ENCODE assay signal across 20 mouse cellular contexts in the genomic region with DNA sequence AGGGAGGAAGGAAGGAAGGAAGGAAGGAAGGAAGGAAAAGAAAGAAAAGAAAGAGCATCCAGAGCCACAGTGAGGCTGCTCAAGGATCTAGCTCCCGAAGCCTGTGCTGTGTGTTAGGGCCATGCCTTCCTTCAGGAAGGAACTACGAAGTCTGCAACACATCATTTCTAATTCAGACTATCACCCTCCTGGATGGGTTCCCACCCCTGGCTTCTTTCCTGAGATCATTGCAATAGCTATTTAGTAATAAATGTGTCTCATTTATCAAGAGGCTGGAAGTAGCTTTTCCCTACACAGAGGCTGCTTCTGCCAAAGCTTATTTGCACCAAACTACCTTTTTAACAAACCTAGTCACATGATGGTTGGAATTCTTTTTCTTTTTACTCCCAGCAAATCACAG.
A peak's percentile ranks its signal among the peaks of the same experiment; 100 is the strongest.
DNase-seq lines count a peak whose midpoint lies in the region; ATAC-seq lines count a peak whose summit lies in the region.
"Had no signal": no experiment of that assay in that cellular context is flagged by ENCODE, and none has a peak within 500 bp of the region (broad histone marks: within the 10 kb centered on the region; RNA-seq: fewer than 3 reads in every experiment).

No protein-coding gene starts in this region.

- H3K9me3 ChIP-seq in hindbrain, embryonic 15.5 days, result no peaks in the 10 kb centered on the region
- no peaks in the 10 kb centered on the region for H3K9me3 ChIP-seq in hindbrain, embryonic 12.5 days (replicated peaks)
- H3K9me3 ChIP-seq in midbrain, embryonic 11.5 days (ENCODE audit: control insufficient read depth, low read length), result no peaks in the 10 kb centered on the region
- no peaks in the 10 kb centered on the region for H3K9me3 ChIP-seq in midbrain, embryonic 15.5 days
- H3K9me3 ChIP-seq: embryonic facial prominence, embryonic 13.5 days; heart, embryonic 12.5 days; limb, embryonic 13.5 days had no signal

- H3K27ac ChIP-seq in hindbrain, embryonic 15.5 days (replicated peaks), result no peak overlapping the region
- no peak overlapping the region for H3K27ac ChIP-seq in hindbrain, embryonic 12.5 days
- no peak overlapping the region for H3K27ac ChIP-seq in midbrain, embryonic 11.5 days (ENCODE audit: low read depth, low read length)
- no peak overlapping the region; the same call in 1 of the 2 replicates for H3K27ac ChIP-seq in midbrain, embryonic 15.5 days
- H3K27ac ChIP-seq: embryonic facial prominence, embryonic 13.5 days; layer of hippocampus, adult 2 months; left cerebral cortex, adult 2 months; limb, embryonic 13.5 days had no signal

- peak; percentile 7; the same call in 1 of the 2 replicates for ATAC-seq in hindbrain, embryonic 15.5 days (ENCODE audit: low FRiP score, low read depth)
- ATAC-seq in hindbrain, embryonic 12.5 days (ENCODE audit: low FRiP score), result no peak
- ATAC-seq in midbrain, embryonic 11.5 days (ENCODE audit: low FRiP score), result no peak
- ATAC-seq in midbrain, embryonic 15.5 days (replicated peaks), result no peak
- ATAC-seq in megakaryocyte, adult 5-6 weeks (ENCODE audit: poor library complexity, severe bottlenecking), result no peak
- ATAC-seq: hindbrain, embryonic 16.5 days had no signal

- DNase-seq in adrenal gland, postnatal 10 days, result peak; percentile 65
- DNase-seq in adrenal gland, postnatal 25 days, result no peak
- peak; percentile 8 for DNase-seq in midbrain, embryonic 11.5 days (ENCODE audit: low spot score, missing footprints)
- peak; percentile 4 for DNase-seq in NIH3T3 (ENCODE audit: low read depth)
- DNase-seq: cerebellum, adult 11-12 months; gastrocnemius, postnatal 36 days; kidney, adult 2 months; right cerebral cortex, postnatal 4 days; thymus, postnatal 4 days had no signal

- H3K27me3 ChIP-seq in hindbrain, embryonic 15.5 days, result no peaks in the 10 kb centered on the region
- no peaks in the 10 kb centered on the region for H3K27me3 ChIP-seq in hindbrain, embryonic 12.5 days
- H3K27me3 ChIP-seq in midbrain, embryonic 11.5 days (ENCODE audit: control insufficient read depth, insufficient read depth, low read length), result no peaks in the 10 kb centered on the region
- no peaks in the 10 kb centered on the region for H3K27me3 ChIP-seq in midbrain, embryonic 15.5 days (replicated peaks)
- H3K27me3 ChIP-seq: CH12.LX; embryonic facial prominence, embryonic 13.5 days; heart, embryonic 12.5 days; limb, embryonic 13.5 days had no signal

- H3K4me3 ChIP-seq in hindbrain, embryonic 15.5 days, result no peak overlapping the region
- no peak overlapping the region for H3K4me3 ChIP-seq in hindbrain, embryonic 12.5 days
- H3K4me3 ChIP-seq in midbrain, embryonic 11.5 days (ENCODE audit: low read depth, low read length), result no peak overlapping the region
- H3K4me3 ChIP-seq in midbrain, embryonic 15.5 days, result no peak overlapping the region
- H3K4me3 ChIP-seq: embryonic facial prominence, embryonic 13.5 days; heart, embryonic 12.5 days; layer of hippocampus, adult 2 months; left cerebral cortex, adult 2 months; limb, embryonic 13.5 days had no signal

- WGBS in hindbrain, embryonic 15.5 days, result 62% methylated on average over 2 of the region's 2 CpGs
- 87% methylated on average over 2 of the region's 2 CpGs for WGBS in hindbrain, embryonic 12.5 days
- WGBS in midbrain, embryonic 11.5 days, result 92% methylated on average over 2 of the region's 2 CpGs
- 77% methylated on average over 2 of the region's 2 CpGs for WGBS in midbrain, embryonic 15.5 days

- H3K36me3 ChIP-seq in hindbrain, embryonic 15.5 days, result no peaks in the 10 kb centered on the region
- no peaks in the 10 kb centered on the region for H3K36me3 ChIP-seq in hindbrain, embryonic 12.5 days
- no peaks in the 10 kb centered on the region for H3K36me3 ChIP-seq in midbrain, embryonic 11.5 days (ENCODE audit: control insufficient read depth, insufficient read depth, low read length)
- no peaks in the 10 kb centered on the region for H3K36me3 ChIP-seq in midbrain, embryonic 15.5 days (replicated peaks)
- H3K36me3 ChIP-seq: embryonic facial prominence, embryonic 13.5 days; heart, embryonic 12.5 days; limb, embryonic 13.5 days had no signal

- 0 out of 2 replicates have a peak, but pooled peaks cover 9% of the 10 kb centered on the region for H3K4me1 ChIP-seq in hindbrain, embryonic 15.5 days (replicated peaks)
- 0 out of 2 replicates have a peak, but pooled peaks cover 3% of the 10 kb centered on the region for H3K4me1 ChIP-seq in hindbrain, embryonic 12.5 days
- no peaks in the 10 kb centered on the region for H3K4me1 ChIP-seq in midbrain, embryonic 11.5 days (ENCODE audit: control insufficient read depth, insufficient read depth, low read length)
- H3K4me1 ChIP-seq in midbrain, embryonic 15.5 days, result peaks cover 6% of the 10 kb centered on the region; the same call in 1 of the 2 replicates
- H3K4me1 ChIP-seq: embryonic facial prominence, embryonic 13.5 days; heart, embryonic 12.5 days; limb, embryonic 13.5 days had no signal

- H3K4me2 ChIP-seq in hindbrain, embryonic 15.5 days, result no peak overlapping the region
- H3K4me2 ChIP-seq in hindbrain, embryonic 12.5 days (replicated peaks), result no peak overlapping the region
- H3K4me2 ChIP-seq in midbrain, embryonic 11.5 days, result no peak overlapping the region
- no peak overlapping the region for H3K4me2 ChIP-seq in midbrain, embryonic 15.5 days
- H3K4me2 ChIP-seq: embryonic facial prominence, embryonic 13.5 days; heart, embryonic 12.5 days; limb, embryonic 13.5 days had no signal

- H3K9ac ChIP-seq in hindbrain, embryonic 15.5 days, result no peak overlapping the region
- H3K9ac ChIP-seq in hindbrain, embryonic 12.5 days, result no peak overlapping the region
- H3K9ac ChIP-seq in midbrain, embryonic 11.5 days (ENCODE audit: low read length), result no peak overlapping the region
- no peak overlapping the region for H3K9ac ChIP-seq in midbrain, embryonic 15.5 days
- H3K9ac ChIP-seq: embryonic facial prominence, embryonic 13.5 days; heart, embryonic 12.5 days; limb, embryonic 13.5 days had no signal
